Mouse (Mus musculus) granulocyte monocyte progenitor cell, adult 5-6 weeks (primary cell): Measurements from ENCODE around the gene Ubqln4. TPM values are rescaled to one million over a fixed set of nuclear protein-coding genes. Genes with fewer than 3 reads are reported as not detected.

Experiments used
- ATAC-seq: replicated peaks from 2 replicates; pipeline ENCODE4 v1.8.0; 2016; ENCODE audit warnings: mild to moderate bottlenecking, moderate TSS enrichment, inconsistent platforms; ENCODE audit not compliant: poor library complexity, severe bottlenecking
- total RNA-seq, 2 experiments: library from RNA; stranded (forward) in 1 of 2; stranded (reverse) in 1 of 2; fragments of 200-712, 200-1000 nt in 1 of 2; fragments of >200 nt in 1 of 2; fragmentation: Nextera tagmentation in 1 of 2; gene quantifications; 2 replicates each; pipeline ENCODE4 v1.2.3; 2014 to 2017

Gene Ubqln4
- total RNA-seq, 2 experiments from 2014 or later, result 37.9 to 64.7 TPM

DNA sequence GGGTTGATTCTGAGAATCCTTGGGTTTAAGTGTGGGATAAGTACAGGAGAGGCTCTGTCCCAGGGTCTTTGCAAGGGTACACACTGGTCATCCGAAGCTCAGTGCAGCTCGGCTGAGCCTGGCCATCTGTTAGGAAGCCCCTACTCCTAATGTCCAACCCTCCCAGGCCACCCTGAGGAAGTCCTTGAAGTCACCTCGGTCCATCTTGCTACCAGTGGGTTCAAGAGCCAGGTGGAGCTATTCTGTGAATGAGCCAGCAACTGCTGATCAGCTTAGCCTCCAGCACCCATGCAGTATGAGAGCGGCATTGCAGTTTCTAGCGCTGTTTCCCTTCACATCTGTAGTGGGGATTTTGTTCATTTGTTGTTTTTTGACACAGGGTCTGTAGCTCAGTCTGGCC, 13.5 kb upstream of the Ubqln4 start:
- ATAC-seq, result no peak

DNA sequence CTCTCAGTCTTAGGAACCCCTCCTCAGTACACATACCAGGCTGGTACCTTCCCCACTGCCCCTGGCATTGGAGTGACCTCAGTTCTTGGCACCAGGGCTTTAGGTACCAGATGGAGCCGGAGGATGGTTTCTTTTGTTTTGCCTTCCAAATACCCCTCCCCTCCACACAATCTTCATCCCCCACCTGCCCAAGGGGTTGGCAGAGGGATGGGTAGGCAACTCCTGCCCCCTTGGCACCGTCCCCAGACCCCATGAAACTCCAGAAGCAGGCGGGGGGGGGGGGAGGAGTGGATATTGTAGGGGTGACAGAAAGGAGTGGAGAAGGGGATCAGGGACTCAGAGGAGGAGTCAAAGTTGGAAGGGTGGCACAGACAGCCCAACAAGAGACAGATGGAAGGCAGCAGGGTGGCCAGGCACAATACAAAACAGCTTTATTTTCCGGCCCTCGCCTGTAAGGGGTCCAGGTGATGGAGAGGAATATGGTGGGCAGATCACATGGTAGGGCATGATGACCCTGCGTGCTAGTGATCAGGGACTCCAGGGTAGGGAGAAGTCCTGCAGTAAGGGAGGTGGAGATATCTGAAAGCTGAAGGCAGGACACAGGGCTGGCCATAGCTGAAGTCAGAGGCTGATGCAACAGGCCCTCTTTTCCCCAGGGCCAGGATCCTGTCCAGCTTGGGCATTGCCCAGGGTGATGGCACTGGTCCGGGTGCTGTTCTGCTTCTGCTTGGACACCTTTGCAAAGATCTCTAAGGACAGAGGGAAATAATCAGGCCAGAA, 11.7 kb upstream of the Ubqln4 start:
- ATAC-seq, result no peak

DNA sequence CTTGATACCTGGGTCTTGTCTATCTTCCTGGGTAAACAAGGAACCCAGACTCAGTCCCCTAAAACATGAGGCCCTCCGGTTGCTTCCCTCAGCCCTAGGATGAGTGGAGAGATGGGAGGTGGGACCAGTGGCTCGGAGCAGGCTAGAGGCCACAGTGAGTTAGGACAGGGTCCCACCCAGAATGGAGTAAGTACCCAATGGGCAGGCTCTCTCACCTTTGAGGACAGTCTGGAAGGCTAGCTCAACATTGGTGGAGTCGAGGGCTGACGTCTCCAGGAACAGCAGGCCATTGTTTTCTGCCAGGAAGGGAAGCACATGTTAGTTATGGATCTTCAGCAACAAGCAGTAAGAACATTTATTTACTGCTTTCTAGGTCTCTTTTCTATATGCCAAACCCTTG, 11.1 kb upstream of the Ubqln4 start:
- no peak for ATAC-seq

DNA sequence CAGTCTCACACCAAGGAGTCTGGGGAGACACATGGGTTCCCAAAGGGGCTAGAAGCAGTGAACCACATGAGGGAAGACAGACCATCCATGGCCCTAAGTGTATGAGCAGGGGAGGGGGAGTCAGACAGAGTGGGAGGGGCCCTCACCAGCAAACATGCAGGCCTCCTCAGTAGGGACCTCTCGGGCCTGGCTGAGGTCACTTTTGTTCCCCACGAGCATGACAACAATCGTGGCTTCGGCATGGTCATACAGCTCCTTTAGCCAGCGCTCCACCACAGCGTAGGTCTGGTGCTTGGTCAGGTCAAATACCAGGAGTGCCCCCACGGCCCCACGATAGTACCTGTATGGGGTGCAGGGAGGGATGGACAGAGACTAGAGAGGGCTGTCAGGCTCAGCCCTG, 10.4 kb upstream of the Ubqln4 start:
- ATAC-seq, result no peak

DNA sequence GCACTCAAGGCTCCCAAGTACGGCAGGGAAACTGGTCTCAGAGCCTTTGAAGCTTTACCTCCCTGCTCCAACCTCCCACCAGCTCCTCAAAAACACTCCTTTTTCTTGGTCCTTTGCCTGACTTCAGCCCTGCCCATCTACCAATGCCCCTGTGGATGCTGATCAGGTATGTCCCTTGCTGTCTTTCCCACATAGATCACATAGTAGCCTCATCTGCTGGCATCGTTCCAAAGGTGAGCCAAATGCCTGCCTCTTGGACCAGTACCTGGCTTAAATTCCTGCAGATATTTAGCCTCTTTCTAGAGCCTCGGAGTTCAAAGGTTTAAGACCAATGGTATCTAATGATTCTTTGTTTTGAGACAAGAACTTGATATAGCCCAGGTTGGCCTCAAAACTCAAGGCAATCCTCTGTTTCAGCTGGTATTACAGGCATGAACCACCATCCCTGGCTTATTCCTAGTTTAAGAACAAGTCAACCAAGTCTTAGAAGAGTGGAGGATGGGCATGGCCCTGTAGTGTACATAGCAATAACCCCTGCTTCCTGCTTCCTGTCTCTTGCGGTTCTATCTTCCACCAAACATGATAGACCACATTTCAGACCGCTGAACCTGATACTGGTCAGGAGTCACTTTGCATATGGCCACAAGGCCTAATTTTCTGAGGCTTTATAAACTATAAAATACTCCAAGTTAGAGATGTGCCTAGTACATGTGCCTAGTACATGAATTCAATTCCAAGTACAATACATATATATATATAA, 9.7 kb upstream of the Ubqln4 start:
- ATAC-seq, result 0 out of 2 replicates have a peak, but pooled peaks have one; percentile 25

DNA sequence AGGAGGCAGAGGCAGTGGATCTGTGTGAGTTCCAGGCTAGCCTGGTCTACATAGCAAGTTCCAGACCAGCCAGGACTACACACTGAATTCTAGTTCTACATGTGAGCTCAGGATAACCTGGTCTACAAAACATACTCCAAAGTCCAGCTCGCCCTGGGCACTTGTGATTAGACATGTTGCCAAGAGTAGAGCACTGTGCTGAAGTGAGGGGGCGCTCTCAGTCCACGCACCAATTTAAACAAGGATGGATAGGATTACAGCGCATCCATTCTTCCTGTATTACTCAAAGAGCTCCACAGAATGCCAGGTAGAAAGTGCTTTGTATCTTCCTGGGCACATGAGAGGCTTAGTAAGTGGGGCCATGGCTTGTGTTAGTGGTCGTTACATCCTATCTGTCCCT, 9.0 kb upstream of the Ubqln4 start:
- ATAC-seq, result 0 out of 2 replicates have a peak, but pooled peaks have one; percentile 24

DNA sequence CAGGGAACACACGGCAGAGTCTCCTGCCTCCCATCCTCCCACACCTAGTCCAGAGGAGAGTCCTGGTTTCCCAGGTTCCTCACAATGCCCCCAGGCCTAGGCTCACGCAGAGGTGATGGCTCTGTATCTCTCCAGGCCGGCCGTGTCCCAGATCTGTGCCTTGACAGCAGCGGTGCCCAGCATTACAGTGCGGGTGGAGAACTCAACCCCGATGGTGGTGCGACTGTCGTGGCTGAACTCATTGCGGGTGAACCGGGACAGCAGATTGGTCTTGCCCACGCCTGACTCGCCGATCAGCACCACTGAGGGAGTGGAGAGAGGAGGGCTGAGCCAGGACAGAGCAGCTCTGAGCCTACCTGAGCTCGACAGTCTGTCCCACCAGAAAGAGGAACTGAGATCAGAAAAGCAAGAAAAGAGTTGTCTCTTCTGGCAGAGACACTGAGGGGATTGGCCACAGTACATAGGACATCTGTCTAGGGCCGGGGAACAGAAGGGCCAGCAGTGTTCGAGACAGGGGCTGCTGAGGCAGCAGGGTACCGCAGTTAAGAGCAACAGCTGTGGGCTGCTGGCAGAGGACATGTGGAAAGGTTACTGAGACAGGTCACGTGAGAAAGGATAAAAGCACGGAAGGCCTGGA, 8.5 kb upstream of the Ubqln4 start:
- ATAC-seq, result peak; percentile 68

DNA sequence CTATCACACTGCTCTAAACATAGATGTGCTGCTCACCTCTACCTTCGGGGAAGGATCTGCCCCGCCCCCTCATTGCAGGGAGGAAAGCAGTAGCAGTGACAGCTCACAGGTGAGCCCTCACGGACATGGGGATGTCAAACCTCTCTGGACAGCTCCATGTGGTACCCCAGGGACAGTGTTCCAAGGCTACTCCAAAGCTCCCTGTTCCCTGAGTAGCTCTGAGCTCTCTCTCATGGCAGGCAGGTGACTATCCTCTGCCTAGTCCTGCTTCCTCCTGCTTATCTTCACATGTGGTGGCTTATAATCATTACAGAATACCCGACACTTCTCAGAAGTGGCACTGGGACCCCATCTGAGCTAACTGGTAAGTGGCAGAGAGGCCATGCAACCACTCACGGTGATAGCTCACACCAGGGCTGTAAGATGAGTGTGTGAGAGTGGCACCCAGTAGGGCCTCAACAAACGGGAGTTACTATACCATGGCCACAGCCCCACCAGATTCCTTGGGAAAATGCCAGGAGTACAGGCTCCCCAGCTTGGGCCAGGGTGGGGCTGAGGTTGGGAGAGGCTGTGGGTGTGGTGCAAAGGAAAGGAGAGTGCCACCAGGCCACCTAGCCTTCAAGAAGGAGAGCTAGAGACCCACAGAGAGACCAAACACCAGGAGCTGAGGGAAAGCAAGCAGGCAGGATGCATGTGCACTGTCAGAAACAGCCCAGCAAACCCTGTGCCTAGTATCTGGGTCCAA, 6.7 kb upstream of the Ubqln4 start:
- no peak for ATAC-seq

DNA sequence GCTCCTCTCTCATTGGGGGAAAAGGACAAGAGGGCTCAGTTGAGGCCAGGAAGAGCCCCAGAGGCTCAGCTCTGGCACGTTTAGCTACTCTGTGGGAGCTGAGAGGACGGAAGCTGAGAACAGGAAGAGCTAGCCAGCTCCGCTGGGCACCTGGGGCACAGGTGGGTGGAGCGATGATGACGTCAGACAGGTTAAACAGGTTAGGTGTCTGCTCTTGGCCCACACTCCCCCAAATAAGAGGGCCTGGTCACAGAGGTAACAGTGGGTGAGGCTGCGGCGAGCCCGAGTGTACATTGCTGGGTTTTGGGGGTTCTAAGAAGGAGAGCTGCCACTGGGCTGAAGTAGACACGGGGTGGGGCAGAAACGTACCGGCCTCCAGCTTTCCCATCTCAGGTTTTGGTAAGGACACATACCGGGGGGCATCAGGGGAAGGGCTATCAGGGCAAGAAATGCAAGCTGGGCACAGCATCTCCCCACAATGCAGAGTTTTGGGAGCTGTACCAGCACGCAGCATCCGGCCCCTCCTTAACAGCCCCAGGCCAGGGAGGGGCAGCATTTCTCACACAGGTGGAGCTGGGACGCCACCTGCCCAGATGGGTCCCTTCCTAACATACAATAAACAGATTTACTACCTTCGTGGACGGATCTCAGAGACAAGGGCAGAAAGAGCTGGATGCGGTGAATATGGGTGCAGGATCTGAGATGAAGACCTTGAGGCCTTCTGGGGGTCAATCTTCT, 5.2 kb upstream of the Ubqln4 start, which contains the start of gene Rab25:
Gene Rab25, minus strand, starts transcription at position 121 of the 738 bp plus-strand sequence.
- no peak for ATAC-seq

DNA sequence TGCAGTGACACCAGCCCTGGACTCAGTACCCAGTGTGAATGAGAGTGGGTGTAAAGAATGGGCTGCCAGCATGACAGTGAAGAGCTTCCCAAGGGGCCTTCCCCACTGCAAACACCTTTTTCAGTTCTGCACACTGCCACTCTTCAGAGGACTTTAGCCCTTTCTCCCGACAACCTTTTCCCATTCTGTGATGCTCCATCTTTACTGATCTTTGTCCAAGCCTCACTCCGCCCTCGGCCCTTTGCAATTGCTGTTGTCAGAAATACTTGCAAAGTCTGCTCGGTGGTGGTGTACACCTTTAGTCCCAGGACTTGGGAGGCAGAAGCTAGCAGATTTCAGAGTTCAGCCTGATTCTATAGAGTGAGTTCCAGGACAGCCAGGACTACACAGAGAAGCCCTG, 2.0 kb upstream of the Ubqln4 start:
- ATAC-seq, result no peak

DNA sequence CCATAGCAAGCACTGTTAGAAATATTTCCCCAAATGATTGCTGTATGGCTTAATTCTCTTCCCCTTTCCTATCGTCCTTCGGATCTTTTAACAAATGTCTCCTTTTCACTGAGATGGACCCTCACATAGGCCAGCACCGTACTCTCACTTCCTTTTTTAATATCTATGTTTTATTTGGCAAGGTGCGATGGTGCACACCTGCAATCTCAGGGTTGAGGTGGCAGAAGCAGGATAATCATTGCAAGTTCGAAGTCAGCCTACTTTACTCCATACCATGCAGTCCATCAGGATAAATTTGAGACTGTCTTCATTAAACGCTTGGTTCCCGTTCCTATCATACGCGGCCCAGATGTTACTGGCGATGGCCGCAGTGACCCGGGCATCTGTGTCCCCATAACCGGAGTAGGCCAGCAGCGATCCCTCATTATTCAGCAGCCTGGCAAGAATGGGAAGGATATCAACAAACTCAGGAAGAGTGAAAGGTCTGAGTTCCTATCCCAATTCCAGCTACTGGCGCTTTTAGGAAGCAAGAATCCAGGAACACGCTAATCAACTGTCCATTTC, 1.4 kb upstream of the Ubqln4 start:
- no peak for ATAC-seq

DNA sequence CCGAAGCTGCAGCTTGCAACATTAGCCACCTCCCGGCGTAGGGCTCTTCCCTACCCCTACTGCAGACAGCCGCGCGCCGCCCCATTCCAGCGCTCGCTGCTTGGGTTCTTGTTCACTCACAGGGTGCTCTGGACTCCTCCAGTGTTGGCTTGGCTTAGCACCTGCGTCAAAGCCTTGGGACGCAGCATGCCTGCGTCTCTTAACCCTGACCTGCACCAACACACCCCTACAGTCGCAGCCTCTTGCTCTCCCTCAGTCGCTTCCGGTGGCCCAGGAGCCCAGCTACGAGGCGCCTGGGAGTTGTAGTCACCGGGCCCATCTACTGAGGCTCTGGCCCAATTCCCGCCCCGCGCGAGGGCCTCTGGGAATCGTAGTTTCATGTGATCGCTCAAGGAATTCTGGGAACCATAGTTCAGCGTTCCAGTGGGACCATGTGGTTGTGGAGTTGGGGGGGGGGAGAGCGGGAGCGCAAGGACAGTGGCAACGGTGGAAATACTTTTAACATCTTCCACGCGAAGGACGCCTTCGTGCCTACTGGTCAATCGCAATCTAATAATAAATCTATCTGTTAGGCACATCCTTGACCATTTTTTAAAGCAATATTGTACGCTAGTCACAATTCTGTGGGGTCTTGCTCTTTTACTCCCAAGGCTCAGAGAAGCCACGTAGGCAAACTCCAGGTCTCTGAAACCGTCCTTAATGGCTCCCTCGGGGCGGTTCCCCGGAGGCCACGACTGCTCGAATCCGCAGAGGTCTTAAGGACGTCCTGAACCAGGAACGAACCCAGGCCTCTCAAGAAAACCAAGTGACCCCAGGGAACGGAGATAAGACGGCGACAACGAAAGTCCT, 658 bp upstream of the Ubqln4 start, which contains the start of gene Lamtor2:
Gene Lamtor2, minus strand, starts transcription at position 399 of the 849 bp plus-strand sequence.
- peak; percentile 79 for ATAC-seq

DNA sequence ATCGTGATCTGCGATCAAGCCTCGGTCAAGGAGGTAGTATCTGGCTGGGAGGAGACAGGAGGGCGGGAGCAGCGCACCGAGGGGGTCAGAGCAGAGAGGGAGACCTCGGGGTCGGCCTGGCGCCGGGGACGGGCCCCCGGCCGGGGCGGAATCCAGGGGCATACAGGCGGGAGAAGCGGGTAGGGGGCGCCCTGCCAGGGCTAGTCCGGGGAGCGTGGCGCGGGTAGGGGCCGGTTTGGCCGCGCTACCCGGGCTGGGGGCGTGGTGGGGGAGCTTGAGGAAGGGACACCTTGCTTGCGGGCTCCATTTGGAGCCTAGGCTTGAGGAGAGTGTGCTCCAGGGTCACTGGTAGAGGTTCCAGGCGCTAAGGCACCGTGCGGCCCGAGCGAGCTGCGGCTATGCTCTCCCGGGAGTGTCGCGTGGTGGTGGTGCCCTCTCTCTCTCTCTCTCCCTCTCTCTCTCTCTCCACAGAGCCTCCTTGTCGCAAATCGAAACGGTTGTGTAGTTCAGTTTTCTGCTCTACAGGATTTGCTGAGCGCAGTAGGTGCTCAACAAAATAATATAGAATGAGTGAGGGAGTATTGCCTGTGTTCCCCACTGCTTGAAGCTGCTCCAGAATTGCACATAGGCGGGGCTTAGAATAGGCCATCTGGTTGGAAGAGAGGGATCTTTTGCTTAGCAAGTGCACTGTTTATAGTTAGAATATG, 475 bp downstream of the Ubqln4 start:
- ATAC-seq, result peak; percentile 8; the same call in 1 of the 2 replicates

DNA sequence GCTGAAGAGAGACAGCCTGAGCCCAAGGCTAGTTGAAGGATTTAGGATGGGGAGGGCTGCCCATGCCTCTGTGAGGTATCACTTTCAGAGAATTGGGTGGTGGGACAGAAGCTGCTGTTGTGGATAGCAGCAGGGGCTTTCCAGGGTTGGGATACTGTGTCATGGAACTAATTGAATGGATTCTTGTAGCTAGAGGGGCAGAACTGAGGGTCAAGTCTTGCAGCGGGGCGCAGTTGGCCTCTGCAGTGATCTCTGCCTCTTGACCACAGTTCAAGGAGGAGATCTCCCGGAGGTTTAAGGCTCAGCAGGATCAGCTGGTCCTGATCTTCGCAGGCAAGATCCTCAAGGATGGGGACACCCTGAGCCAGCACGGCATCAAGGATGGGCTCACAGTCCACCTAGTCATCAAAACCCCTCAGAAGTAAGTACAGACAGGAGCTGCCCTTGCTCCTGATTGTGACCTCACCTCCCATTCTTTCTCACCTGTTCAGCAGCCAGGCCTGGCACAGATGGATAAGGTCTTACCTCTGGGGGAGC, 1.6 kb downstream of the Ubqln4 start:
- ATAC-seq, result no peak

DNA sequence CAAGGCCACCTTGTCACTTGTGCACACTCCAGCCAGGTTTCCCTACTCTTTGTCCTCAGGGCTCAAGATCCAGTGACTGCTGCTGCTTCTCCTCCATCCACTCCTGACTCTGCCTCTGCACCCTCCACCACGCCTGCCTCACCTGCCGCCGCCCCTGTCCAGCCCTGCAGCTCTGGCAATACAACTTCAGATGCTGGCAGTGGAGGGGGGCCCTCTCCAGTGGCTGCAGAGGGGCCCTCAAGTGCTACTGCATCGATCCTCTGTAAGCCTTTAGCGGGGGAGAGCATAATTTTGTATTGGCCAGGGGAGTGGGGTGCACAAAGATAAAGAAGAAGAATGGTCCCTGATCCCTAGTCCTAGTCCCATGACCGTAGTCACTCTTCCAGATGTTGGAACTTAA, 2.2 kb downstream of the Ubqln4 start:
- no peak for ATAC-seq

DNA sequence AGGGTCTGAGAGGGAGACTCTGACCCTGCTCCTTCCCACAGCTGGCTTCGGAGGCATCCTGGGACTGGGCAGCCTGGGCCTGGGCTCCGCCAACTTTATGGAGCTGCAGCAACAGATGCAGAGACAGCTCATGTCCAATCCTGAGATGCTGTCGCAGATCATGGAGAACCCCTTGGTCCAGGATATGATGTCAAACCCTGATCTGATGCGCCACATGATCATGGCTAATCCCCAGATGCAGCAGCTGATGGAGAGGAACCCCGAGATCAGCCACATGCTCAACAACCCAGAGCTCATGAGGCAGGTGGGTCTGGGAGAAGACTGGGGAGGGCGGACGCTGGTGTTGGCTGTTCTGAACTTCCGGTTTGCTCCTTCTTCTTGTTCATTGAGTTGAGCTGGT, 3.1 kb downstream of the Ubqln4 start:
- ATAC-seq, result no peak

DNA sequence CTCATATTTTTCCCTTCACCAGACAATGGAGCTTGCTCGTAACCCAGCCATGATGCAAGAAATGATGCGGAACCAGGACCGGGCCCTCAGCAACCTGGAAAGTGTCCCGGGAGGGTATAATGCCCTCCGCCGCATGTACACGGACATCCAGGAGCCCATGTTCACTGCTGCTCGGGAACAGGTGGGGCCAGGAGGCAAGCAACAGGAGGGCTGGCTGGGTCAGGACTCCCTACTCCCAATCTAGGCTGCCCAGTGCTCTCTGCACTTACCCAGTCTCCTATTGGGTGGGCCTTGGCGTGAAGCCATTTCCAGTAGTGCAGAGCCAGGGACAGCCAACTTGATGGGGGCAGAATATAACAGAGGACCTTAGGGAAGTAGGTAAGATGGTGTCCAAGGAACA, 6.0 kb downstream of the Ubqln4 start:
- ATAC-seq, result no peak

DNA sequence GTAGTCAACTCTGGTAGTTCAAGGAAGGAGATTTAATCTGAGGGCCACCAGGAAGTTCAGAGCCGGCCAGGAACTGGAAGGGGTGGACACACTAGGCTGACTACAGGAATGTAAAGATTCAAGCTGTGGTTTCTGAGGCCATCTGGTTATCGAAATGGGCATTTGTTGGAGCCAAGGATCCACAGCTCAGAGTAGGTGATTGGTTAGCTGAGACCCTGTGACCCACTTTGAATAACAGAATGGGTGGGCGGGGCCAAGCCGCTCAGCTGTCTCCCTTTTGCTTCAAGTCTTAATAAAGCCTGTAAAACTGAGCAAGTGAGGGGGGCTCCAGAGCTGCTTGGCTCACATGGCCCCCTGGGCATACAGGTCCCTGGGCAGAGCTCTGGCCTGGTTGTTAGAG, 8.4 kb downstream of the Ubqln4 start:
- no peak for ATAC-seq
